11 mouse cellular contexts compared by ENCODE assay signal in the genomic region with DNA sequence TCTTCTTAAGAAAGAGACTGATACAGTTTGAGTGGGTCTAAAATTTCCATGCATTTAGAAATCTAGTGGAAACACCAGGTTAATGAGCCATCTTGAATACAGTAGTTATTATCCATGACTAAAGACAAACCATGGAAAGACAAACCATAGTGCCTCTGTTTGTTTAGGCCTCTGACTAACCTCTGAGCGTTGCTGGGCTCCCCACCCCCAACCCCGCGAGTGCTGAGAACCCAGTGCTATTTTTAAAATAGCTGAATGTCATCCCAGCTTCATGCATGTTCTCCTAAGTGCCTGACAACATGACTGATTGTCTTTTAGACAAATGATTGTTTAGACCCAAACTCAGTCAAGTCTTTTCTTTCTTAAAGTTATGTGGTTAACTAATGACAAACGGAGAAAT. TPM values are rescaled to one million over a fixed set of nuclear protein-coding genes. Genes with fewer than 3 reads are reported as not detected.
A peak's percentile ranks its signal among the peaks of the same experiment; 100 is the strongest.
DNase-seq lines count a peak whose midpoint lies in the region; ATAC-seq and TF ChIP-seq lines count a peak whose summit lies in the region.
"Had no signal": no experiment of that assay in that cellular context is flagged by ENCODE, and none has a peak within 500 bp of the region (broad histone marks: within the 10 kb centered on the region; RNA-seq: fewer than 3 reads in every experiment).

No protein-coding gene starts in this region.

- H3K36me3 ChIP-seq in liver, embryonic 12.5 days, result no peaks in the 10 kb centered on the region
- no peaks in the 10 kb centered on the region for H3K36me3 ChIP-seq in hindbrain, embryonic 14.5 days (replicated peaks; ENCODE audit: control insufficient read depth, insufficient read depth)
- H3K36me3 ChIP-seq: liver, embryonic 13.5 days had no signal

- 23% methylated on average over 4 of the region's 4 CpGs for WGBS in liver, embryonic 12.5 days (ENCODE audit: insufficient replicate concordance)
- 20% methylated on average over 4 of the region's 4 CpGs for WGBS in olfactory bulb, adult 2 months
- 32% methylated on average over 4 of the region's 4 CpGs for WGBS in hindbrain, embryonic 14.5 days

- ATAC-seq in liver, embryonic 12.5 days, result no peak
- ATAC-seq in hindbrain, embryonic 14.5 days (ENCODE audit: low FRiP score), result no peak

- H3K4me3 ChIP-seq in liver, embryonic 12.5 days, result no peak overlapping the region
- H3K4me3 ChIP-seq in olfactory bulb, adult 2 months (ENCODE audit: insufficient read depth, low read depth, low read length), result no peak overlapping the region
- H3K4me3 ChIP-seq in hindbrain, embryonic 14.5 days (replicated peaks; ENCODE audit: low read length), result no peak overlapping the region
- H3K4me3 ChIP-seq: liver, embryonic 13.5 days had no signal

- no peak for TF ChIP-seq POLR2A in olfactory bulb, adult 2 months (IDR thresholded peaks at IDR 0.05; ENCODE audit: insufficient read depth, low read depth, low read length)

- DNase-seq in liver, result peak; percentile 35
- peak; percentile 47 for DNase-seq in adrenal gland, postnatal 14 days
- peak; percentile 60 for DNase-seq in heart, adult 8-10 months (ENCODE audit: low spot score)
- DNase-seq in kidney, postnatal 14 days, result no peak
- DNase-seq in hindbrain, embryonic 14.5 days (ENCODE audit: low spot score), result no peak
- DNase-seq in layer of hippocampus, adult 8-10 months (ENCODE audit: low spot score in 2 of 2), result no peak
- DNase-seq: kidney, adult 8-10 months; liver, embryonic 13.5 days; retina, postnatal 1 day had no signal

- H3K27ac ChIP-seq in liver, embryonic 12.5 days, result no peak overlapping the region
- peak overlapping the region; percentile 14; the same call in 1 of the 2 replicates for H3K27ac ChIP-seq in olfactory bulb, adult 2 months (ENCODE audit: insufficient read depth, low read depth, low read length)
- H3K27ac ChIP-seq in hindbrain, embryonic 14.5 days, result no peak overlapping the region
- H3K27ac ChIP-seq: liver, embryonic 13.5 days had no signal

- no peak overlapping the region for H3K9ac ChIP-seq in liver, embryonic 12.5 days
- no peak overlapping the region for H3K9ac ChIP-seq in hindbrain, embryonic 14.5 days
- H3K9ac ChIP-seq: liver, embryonic 13.5 days had no signal

- no peaks in the 10 kb centered on the region for H3K27me3 ChIP-seq in liver, embryonic 12.5 days (replicated peaks)
- H3K27me3 ChIP-seq in hindbrain, embryonic 14.5 days (ENCODE audit: control insufficient read depth, insufficient read depth, low read length), result no peaks in the 10 kb centered on the region
- H3K27me3 ChIP-seq: liver, embryonic 13.5 days had no signal

- no peak overlapping the region for H3K4me2 ChIP-seq in liver, embryonic 12.5 days
- no peak overlapping the region for H3K4me2 ChIP-seq in hindbrain, embryonic 14.5 days (replicated peaks)
- H3K4me2 ChIP-seq: liver, embryonic 13.5 days had no signal

- no peaks in the 10 kb centered on the region for H3K9me3 ChIP-seq in liver, embryonic 12.5 days (replicated peaks)
- H3K9me3 ChIP-seq in hindbrain, embryonic 14.5 days (ENCODE audit: control insufficient read depth, low read length), result no peaks in the 10 kb centered on the region
- H3K9me3 ChIP-seq: liver, embryonic 13.5 days had no signal

- peaks cover 3% of the 10 kb centered on the region; the same call in 1 of the 2 replicates for H3K4me1 ChIP-seq in liver, embryonic 12.5 days
- H3K4me1 ChIP-seq in olfactory bulb, adult 2 months (ENCODE audit: control insufficient read depth, insufficient read depth, low read length), result peaks cover 2% of the 10 kb centered on the region
- H3K4me1 ChIP-seq in hindbrain, embryonic 14.5 days (replicated peaks; ENCODE audit: control insufficient read depth, insufficient read depth, low read length), result no peaks in the 10 kb centered on the region
- H3K4me1 ChIP-seq: liver, embryonic 13.5 days had no signal

- no peak for TF ChIP-seq CTCF in olfactory bulb, adult 2 months (IDR thresholded peaks at IDR 0.05; ENCODE audit: insufficient read depth, low read depth, low read length)

RNA-seq across cellular contexts. Expression of a gene that starts 39.0 kb away (rescaled TPM):
- 3.5 and 3.6 TPM in 2 replicates for polyA plus RNA-seq in liver, embryonic 12.5 days (2016; fragmentation: Nextera tagmentation; extraction: Ambion mirVana)
- 8.3 and 8.9 TPM in 2 replicates for total RNA-seq in adrenal gland, postnatal 14 days (2021)
- 1 to 10 TPM; 3.2 to 5.8 (median 4.5) TPM for total RNA-seq in heart, adult 8-10 months (2022)
- not detected in 2 replicates for polyA plus RNA-seq in olfactory bulb, adult 2 months (2012; ENCODE audit: insufficient read depth, insufficient read length, low replicate concordance, missing spikeins)
- polyA plus RNA-seq in hindbrain, embryonic 14.5 days (2014; fragmentation: Nextera tagmentation; extraction: Ambion mirVana), result 11.9 and 16.1 TPM in 2 replicates
- 10 to 100 TPM; 14.6 to 22.1 (median 19.2) TPM for total RNA-seq in layer of hippocampus, adult 8-10 months (2022)

RNA-seq across cellular contexts. Expression of a gene that starts 39.1 kb away (rescaled TPM):
- 13.1 and 13.7 TPM in 2 replicates for polyA plus RNA-seq in liver, embryonic 12.5 days (2016; fragmentation: Nextera tagmentation; extraction: Ambion mirVana)
- total RNA-seq in adrenal gland, postnatal 14 days (2021), result 16.5 and 17.5 TPM in 2 replicates
- 10 to 100 TPM; 39.5 to 63.8 (median 49.1) TPM for total RNA-seq in heart, adult 8-10 months (2022)
- polyA plus RNA-seq in olfactory bulb, adult 2 months (2012; ENCODE audit: insufficient read depth, insufficient read length, low replicate concordance, missing spikeins), result not detected in 2 replicates
- 16.9 and 18.4 TPM in 2 replicates for polyA plus RNA-seq in hindbrain, embryonic 14.5 days (2014; fragmentation: Nextera tagmentation; extraction: Ambion mirVana)
- 10 to 100 TPM; 11.2 to 14.4 (median 12.3) TPM for total RNA-seq in layer of hippocampus, adult 8-10 months (2022)

Comparison
In these comparisons a context has a peak if more than half of its experiments do, and no peak if none do; other contexts are left out.
1. DNase-seq: peak in liver (single experiment), adrenal gland, postnatal 14 days (single experiment) and heart, adult 8-10 months (single experiment); none in kidney, postnatal 14 days (single experiment), hindbrain, embryonic 14.5 days (single experiment) and layer of hippocampus, adult 8-10 months (0 of 2).